Mouse (Mus musculus) thymus, adult 2 months (tissue): ENCODE results near the gene Nabp2.

Experiments used
- CTCF ChIP-seq: fragments of 200-500 bp; IDR thresholded peaks from 2 replicates; pipeline ENCODE4 v1.5.1; 2012; ENCODE audit warnings: mild to moderate bottlenecking, control low read depth, low read length, moderate library complexity, borderline replicate concordance; ENCODE audit not compliant: control insufficient read depth, poor library complexity, insufficient read depth; ENCODE audit errors: extremely low read depth
- POLR2A ChIP-seq: fragments of 200-500 bp; IDR thresholded peaks from 2 replicates; pipeline ENCODE4 v1.6.1; 2012; ENCODE audit warnings: mild to moderate bottlenecking, low read length, control low read depth, moderate library complexity; ENCODE audit not compliant: control insufficient read depth, poor library complexity, insufficient read depth; ENCODE audit errors: extremely low read depth

DNA sequence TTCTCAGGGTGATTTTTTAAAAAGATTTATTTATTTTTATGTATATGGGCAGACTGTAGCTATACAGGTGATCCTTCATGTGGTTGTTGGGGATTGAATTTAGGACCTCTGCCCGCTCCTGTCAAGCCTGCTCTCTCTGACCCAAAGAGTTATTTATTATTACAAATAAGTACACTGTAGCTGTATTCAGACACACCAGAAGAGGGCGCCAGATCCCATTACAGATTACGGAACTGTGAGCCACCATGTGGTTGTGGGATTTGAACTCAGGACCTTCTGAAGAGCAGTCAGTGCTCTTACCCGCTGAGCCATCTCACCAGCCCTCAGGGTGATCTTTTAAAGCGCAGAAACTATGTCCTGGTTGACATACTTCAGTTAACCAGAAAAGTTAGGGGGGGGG lies 39.1 kb downstream of the Nabp2 start:
- TF ChIP-seq CTCF (peak; percentile 19; the same call in 1 of the 2 replicates), POLR2A (no peak)
